Mouse (Mus musculus): Measurements from ENCODE around the gene Eml1.

- TF ChIP-seq MYOG (IDR thresholded peaks at IDR 0.05; ENCODE audit: control insufficient read depth, extremely low read depth, insufficient read length) (no peak), CTCF (IDR thresholded peaks at IDR 0.05; ENCODE audit: control insufficient read depth, insufficient read depth, insufficient read length) (no peak), USF1 (IDR thresholded peaks at IDR 0.05; ENCODE audit: low read depth) (no peak), MYOD1 (IDR thresholded peaks at IDR 0.05; ENCODE audit: control insufficient read depth, insufficient read length, low read depth) (no peak), FOSL1 (IDR thresholded peaks at IDR 0.05; ENCODE audit: insufficient read depth, low read length, poor library complexity, severe bottlenecking) (no peak), MAX (IDR thresholded peaks at IDR 0.05) (no peak)
Observed at GRCm38 (mm10) chr12:108421477-108421876, 50.7 kb downstream of the Eml1 start.
